Mouse (Mus musculus): Measurements from ENCODE around the gene Aldh1a2.

Gene Aldh1a2

DNA sequence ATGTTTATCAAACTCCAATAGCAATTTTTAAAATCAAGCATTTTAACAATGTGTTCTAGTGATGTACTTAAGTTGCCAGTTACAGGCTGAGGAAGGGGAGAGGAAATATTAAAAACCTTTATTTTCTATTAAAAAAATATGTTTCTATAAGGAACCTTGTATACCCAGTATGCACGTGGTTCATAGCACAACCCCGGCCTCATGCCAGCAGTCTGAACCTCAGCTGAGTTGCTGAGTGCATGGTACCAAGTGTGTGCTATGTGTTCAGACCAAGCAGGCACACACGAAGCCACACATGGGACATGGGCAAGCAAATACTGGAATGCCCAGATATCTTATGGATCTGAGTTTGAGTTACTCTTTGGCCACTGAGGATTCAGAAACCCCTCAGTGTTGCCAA, 74.2 kb downstream of the Aldh1a2 start:
- DNase-seq (ENCODE audit: low spot score in 2 of 2): no peak

DNA sequence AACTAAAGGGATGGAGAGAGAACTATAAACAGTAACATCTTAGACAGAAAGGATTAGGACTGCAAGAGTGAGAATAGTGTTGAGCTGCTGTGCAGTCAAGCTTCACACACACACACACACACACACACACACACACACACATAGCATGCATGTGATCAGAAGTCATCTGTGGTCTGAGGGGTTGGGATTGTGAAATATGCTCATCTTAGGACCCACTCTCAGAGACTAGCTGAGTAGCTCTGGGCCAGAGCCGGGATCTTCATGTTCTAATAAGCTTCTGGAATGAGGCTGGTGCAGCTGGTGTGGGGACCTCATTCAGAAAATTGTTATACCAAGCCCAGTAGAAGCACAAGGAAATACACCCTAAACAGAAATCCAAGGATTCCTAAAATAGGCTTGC, 75.1 kb downstream of the Aldh1a2 start:
- no peak for DNase-seq (ENCODE audit: low spot score in 2 of 2)

DNA sequence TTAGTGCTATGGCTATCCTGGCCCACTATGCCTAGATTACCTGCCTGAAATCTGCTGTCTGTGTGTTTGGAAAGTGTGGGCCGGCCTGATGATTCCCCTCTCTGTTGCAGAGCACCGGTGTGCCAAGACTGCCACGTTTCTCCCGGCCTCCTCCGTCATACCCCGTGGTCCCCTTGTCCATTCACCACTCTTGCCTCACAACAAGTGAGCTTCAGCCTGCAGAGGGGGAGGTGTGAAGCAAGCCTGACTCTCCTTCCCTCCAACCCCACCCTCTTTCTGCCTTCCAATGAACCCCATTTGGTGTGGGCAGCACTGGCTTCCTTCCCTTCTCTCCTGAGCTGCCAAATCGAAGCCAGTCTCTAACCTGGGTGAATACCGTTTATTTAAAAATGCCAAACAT, 79.9 kb downstream of the Aldh1a2 start:
- DNase-seq (ENCODE audit: low spot score in 2 of 2): no peak

DNA sequence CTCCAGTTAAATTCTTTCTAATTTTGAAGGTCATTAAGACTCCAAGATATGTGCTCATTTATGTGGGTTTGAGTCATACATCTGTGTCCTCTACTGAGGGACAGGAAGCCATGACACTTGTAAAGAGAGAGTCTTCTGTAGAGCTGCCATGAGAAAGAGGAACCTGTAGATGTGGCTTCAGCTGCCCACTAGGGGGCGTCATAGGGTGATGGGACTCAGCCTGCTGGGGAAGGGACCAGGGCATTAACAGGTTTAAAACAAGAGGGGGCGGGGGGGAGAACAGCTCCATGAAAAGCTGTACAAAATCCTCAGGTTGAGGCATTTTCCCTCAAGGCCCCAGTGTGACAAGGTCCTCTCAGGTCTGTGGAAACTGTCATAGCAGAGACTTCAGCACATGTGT, 88.0 kb downstream of the Aldh1a2 start:
- no peak for DNase-seq (ENCODE audit: low spot score in 2 of 2)

DNA sequence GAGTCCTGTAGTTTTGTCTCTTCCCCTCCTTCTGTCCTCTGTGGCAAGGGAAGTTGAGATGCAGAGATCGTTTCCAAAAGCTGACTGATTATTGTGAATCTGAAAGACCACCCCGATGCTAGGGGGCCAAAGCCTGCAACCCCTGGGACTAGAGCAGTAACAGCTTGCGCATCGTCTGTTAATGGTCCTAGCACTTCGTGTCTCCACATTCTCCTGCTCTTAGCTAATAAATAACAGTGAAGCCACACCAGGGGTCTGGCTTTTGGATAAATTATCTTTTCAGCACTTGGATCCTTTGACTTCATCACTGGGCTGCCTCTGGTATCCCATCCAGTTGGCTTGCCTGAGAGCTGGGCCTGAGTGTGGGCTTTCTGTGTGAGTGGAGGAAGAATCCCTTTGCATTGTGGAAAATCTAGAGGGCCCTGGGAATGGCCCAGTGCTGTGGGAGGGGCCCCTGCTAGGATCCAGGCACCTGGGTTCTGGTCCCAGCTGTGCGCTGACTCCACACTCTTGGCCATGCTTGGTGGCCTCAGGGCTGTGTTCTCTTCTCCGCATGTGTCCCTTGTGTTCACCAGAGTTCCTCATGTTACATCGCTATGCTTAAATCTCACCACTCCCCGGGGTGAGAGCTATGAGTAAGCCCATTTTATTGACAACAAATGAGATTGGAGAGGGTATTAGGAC, 91.7 kb downstream of the Aldh1a2 start:
- DNase-seq (ENCODE audit: low spot score in 2 of 2): no peak

DNA sequence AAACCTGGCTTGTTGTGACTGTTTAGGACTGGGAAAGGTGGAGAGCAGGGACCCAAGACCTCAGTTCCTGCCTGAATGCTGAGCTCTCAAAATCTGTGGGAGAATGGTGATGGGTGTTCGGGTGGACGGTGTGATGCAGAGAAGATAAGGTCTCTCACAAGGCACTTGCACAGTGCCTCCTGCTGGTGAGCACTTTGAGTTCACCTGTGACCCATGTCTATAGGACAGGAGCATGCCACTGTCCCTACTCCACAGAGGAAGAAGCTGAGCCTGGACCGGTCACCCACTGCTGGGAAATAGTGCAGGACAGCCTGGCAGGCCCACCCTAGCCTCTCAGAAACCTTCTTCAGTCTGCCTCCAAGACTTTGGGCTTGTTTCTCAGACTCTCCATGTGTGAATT, 100.4 kb downstream of the Aldh1a2 start:
- no peak for DNase-seq (ENCODE audit: low spot score in 2 of 2)

DNA sequence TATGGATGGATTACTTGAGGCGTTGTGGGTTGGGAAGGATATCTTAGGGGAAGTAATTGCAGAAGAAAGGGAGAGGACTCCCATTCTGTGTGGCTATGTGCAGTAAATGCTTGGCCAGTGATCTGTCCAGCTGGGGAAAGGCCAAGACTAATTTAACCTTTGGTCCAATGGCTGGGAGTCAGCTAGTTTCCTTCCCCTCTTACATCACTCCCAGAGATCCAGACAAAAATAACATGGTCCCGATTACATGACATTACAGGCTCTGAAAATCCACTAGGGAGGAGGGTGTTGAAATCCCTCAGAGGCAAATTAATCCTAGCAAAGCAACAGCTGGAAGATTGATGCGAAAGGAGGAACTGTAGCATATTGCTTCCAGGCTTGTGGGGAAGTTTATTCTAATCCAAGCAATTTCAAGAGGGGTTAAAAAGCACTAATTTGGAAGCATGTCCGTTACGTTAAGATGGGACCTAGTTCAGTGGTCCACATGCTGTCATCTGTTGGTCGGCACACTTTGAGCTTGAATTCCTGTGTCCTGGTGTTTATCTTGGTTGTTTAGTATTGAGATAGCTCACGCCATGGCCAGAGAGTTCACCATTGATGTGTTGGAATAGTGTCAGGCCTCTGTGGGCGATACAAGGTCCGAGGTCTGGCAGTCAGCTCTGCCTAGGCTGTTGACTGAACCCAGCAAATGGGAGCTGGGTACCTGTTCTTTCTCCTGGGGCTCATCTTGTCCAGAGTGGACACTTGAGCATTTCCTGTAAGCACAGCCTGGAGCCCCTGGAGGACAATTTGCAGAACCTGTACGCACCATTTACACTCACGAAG, 101.7 kb downstream of the Aldh1a2 start:
- no peak for DNase-seq (ENCODE audit: low spot score in 2 of 2)

DNA sequence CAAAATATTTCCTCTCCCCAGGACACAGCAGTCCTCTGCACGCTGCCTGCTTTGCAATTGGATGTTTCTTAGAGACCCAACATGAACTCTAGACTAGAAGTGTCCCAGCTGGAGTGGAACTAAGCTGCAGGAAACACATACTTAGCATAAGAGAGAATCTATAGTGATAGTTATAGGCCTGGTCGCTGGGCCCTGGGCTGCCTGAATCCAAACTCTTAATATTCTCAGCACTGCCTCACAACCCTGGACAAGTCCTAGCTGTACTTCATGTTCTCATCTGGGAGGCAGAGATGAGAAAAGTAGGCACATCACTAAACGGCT, 102.3 kb downstream of the Aldh1a2 start:
- no peak for DNase-seq (ENCODE audit: low spot score in 2 of 2)

DNA sequence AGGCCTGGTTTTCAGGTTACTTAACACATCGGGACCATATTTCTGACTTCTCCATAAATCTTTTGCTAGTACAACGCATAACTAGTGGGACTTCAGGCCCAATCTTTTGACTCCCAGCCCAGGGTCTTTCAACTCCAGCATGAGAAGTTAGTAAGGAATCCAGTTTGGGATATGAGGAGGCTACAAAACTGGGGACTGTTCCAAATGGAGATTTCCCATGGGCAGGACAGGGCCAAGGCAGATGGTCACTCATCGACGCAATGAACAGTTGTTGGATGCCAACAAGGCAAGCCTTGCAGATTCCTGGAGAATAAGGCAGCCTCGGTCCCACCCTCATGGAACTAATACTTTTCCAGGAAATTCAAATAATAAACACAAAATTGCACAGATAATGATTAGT, 104.2 kb downstream of the Aldh1a2 start:
- DNase-seq (ENCODE audit: low spot score in 2 of 2): no peak

DNA sequence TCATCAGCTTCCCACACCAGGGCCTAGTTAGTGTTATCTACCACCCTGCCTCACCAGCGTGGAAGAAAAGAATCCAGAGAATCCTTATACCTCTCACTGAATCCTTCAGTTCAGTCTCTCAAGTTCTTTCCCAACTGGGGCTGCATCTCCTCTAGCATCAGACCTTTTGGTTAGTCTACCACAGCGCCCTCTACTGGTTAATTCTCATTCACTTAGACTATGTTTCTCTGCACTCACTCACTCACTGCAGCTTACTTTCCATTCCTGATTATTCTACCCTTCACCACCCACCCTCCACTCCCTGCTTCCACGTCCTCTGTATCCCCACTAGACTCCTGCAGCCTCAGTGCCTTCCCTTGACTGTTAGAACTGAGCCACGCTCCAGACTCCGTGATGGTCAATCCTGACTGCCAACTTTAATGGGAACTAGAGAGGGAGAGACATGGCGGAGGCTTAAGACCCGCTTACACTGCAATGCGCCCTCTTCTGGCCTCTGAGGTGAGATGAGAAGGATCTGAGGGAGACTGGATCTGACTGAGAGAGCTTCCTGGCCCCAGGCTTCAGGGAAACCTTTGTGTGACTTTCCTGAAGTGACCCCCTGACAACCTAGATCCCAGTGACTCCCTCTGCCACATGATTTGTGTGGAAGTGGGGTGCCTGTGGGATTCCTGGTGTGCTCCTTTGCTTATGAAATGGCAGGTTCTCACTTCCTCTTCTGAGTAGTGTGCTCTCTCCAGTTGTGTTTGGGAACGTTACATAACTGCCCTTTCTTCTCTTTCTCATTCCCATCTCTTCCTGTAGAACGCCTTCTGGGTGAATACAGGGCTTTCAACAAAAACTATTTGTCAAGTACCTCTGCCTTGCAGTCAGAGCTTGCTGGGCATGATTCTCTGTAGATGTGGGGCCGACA, 104.9 kb downstream of the Aldh1a2 start:
- peak in 1 of 2 experiments; percentile 17 for DNase-seq (ENCODE audit: low spot score in 2 of 2)

DNA sequence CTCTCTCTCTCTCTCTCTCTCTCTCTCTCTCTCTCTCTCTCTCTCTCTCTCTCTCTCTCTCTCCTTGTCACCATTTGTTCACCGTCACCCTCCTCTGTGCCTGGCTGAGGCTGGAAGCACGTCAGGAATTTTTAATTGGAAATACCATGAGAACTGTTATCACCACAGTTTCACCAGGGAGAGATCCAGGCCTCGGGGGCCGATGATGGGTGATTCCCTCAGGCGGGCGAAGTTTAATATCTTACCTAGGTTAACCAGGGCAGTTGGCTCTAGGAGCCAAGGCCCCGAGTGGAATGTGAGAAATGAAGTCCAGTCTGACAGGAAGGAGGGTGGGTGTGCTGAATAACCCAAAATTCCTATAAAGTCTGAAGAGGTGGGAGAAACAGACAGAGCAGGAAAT, 105.8 kb downstream of the Aldh1a2 start:
- no peak for DNase-seq (ENCODE audit: low spot score in 2 of 2)

DNA sequence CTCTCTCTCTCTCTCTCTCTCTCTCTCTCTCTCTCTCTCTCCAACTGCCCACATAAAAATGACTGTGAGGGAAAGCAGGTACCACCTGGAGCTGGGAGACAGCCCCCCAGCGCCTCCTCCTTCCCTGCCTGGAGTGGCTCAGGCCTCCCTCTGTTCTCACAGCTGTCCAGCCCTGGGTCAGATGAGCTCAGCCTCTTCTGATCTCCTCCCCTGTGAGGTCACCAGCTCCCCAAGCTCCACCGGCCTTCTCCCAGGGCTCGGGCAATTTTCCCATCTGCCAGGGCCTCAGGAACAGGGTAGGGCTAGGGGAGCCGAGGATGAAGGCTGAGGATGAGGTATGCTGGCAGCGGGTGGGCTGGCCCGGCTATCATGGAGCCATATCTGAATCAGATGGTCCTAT, 106.3 kb downstream of the Aldh1a2 start:
- DNase-seq (ENCODE audit: low spot score in 2 of 2): no peak

DNA sequence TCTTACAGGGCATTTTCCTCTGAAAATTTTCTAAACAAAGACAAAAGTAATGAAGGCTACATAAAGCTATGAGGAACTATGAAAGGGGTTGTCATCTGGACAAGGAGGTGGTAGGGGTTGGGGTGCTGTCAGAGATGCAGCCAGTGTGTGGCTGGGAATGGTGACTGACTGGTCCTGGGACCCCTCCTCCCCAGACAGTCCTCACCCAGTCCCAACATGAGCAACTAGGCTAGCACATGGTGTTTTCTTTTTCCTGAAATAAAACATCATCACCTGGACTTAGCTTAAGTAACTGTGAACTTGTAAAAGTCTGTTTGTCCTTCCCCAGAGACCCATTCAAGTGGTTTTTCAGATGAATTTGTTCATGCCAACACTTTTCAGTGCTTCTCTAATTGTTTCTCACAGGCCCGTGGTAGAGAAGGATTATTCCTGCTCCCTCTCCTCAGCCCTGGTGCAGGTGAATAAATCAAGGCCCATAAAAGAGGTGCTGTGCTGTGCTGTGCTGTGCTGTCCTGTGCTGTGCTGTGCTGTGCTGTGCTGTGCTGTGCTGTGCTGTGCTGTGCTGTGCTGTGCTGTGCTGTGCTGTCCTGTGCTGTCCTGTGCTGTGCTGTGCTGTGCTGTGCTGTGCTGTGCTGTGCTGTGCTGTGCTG, 107.8 kb downstream of the Aldh1a2 start:
- DNase-seq (ENCODE audit: low spot score in 2 of 2): no peak

DNA sequence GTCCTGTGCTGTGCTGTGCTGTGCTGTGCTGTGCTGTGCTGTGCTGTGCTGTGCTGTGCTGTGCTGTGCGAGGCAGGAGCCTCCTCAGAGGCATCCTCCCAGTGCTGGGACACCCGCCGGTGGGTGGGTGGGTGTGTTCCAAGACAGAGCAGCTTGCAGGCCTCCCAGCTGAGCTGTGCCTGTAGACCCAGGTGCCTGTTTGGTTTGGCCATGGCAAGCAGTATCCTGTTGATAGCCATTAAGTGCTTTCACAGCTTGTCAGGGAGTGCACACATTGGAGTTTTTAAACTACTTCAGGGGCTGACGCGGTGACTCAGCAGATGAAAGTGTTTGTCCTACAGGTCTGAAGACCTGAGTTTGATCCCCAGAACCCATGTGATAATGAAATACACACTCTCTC, 108.5 kb downstream of the Aldh1a2 start:
- no peak for DNase-seq (ENCODE audit: low spot score in 2 of 2)

DNA sequence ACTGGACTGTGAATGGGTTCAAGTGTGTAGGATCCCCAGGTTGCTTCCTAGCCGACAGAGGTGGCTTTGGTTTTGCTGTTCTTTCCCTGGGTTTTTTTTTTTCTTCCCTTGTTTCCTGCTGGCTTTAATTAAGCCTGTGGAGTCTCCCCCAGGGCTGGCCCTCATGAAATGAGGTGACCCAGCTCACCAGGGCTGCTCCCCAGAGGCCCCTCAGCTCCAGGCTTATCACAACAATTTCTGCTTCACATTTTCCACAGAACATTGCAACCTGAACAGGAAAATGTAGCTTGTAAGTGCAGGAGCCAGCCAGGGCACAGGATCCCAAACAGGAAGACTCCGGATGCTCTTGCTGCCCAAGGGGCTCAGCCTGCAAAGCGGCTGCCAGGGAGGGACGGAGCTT, 110.7 kb downstream of the Aldh1a2 start:
- no peak for DNase-seq (ENCODE audit: low spot score in 2 of 2)

DNA sequence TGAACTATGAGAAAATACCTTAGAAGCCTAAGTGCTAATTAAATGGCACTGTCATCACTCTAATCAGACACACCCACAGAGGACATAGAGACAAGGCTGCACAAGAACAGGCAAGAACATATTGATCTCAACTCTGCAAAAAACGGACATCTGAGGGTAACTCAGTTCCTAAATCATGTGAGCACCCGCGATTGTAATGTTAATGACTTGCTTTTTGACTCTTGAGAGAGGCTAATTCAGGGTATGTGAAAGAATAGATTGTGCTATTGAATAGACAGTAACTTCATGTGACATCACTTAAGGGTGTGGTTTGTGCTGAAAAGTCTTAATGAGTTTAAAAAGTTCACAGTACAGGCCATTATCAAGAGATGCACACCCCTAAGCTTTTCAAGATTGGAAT, 116.1 kb downstream of the Aldh1a2 start:
- DNase-seq (ENCODE audit: low spot score in 2 of 2): no peak

DNA sequence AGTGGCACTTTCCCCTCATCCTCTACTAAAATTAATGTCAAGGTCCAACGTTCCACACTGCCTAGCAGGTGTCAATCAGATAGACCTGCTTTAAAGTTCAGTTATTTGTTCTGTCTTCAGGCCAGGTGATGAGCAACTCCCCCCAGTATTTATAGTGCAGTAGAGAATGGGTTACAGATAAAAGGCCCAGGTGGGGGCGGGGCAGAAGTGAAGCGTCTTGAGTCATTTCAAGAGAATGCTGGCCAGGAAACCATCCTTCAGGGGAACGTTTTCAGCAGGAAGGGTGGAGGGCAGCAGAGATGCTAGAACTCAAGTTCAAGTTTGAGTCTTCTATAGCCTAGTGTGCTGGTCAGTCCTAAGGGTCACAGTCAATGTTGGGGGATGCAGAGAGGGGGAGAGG, 121.1 kb downstream of the Aldh1a2 start:
- no peak for DNase-seq (ENCODE audit: low spot score in 2 of 2)

DNA sequence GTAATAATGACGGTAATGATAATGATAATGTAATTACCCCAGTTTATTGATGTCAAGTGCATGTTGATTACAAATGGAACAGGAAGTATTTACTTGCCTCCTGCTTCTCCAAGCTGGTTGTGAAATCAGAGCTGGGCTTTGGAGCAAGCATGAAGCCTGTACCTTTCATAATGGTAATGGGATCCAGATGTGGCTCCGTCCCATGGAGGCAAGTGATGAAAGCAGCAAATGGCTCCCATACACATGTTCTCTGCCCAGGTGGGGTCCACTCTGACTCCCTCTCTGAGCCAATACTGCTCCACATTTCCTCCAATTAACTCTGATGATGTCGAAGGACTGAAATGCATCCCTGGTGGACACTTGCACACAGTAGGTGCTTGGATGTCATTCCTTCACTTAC, 121.8 kb downstream of the Aldh1a2 start:
- DNase-seq (ENCODE audit: low spot score in 2 of 2): no peak

DNA sequence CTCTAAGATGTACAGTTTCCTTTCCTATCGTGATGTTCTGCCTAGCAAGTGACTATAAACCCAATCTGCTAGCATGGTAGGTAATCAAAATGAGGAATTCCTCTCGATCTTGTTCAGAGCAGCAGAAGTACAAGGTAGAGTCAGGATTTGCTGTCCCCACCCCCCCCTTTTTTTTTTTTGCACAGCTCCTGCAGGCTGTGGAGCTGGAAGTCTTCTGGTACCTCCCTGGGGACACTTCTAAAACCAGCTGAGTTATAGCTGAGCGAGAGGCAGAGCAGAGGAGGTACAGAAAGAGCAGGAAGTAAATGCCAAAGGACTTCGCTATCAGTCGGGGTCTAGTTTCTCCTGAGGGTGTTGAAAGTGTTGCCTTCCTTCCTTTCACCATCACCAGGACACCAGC, 124.5 kb downstream of the Aldh1a2 start:
- DNase-seq (ENCODE audit: low spot score in 2 of 2): no peak
